Mouse (Mus musculus): ENCODE data around the gene Ppm1l.
"Not testable (repeated sequence)": the region's sequence is repeated elsewhere in the genome, so short reads cannot be mapped to it uniquely, and the experiment has no call there.

Ppm1l gene

DNA sequence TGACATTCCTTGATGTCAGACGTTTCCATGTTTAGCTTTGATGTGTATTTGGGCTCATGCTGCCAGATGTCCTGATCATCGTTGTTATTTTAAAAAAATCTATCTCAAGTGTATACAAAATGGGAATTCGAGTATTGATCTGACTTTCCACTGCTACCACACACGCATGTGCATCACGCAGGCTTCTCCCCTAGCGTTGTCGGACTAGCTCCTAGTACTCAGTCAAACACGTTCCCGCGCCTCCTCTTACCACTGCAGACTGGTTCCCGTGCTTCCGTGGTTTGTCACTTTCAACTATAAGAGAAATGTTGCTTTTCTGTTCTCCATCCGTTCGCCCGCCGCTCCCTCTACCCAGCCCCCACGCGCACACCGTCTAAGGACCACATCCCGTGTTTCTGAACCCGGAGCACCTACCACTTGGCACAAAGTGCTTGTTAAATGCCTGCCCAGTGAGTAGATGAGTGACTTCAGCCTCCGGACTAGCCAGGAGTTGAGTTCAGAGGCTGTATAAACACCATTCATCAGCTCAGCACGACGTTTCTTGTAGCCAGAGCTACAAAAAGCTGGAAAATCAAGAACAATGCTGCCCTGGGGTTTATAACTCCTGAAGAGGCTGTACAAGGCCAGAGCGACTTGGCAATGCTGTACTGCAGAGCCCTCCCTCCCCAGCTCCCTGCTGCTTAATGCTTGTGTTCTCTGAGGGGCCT is 219.4 kb downstream of the Ppm1l start:
- DNase-seq (ENCODE audit: low spot score in 2 of 2): no peak

DNA sequence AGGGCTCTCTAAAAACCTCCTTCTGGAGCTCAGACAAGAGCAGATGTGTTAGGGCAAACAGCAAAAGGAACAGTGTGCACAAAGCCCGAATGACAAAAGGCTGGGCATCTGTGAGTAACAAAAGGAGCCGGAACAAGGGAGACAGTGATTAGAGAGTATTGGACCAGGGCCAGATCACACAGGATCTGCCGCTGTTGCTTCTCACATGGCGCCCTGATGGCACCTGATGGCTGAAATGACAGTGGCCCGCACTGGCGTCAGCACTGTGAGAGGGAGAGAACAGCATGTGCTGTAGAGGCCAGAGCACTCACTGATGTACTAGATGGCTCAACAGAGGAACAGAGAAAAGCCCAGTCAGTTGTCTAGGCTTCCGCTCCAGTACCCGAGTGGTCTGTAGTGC is 226.3 kb downstream of the Ppm1l start:
- no peak for DNase-seq (ENCODE audit: low spot score in 2 of 2)

DNA sequence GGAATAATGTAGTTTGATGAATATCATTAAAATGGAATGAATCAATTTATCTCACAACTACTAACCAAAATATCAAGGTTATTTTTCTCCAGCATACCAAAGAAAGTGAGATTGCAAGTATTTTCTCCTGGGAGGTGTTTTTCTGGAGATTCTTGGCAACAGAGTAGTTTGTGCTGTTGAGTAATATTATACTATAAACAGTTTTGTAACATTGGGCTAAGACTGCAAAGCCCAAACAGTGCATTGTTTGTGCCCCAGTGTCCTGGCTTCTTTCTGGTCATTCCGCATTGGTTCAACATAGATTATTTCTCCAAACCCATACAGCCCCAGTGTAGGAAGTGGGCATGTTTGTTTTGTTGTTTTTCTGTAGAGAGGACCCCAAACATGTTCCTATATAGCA is 227.1 kb downstream of the Ppm1l start:
- no peak for DNase-seq (ENCODE audit: low spot score in 2 of 2)

DNA sequence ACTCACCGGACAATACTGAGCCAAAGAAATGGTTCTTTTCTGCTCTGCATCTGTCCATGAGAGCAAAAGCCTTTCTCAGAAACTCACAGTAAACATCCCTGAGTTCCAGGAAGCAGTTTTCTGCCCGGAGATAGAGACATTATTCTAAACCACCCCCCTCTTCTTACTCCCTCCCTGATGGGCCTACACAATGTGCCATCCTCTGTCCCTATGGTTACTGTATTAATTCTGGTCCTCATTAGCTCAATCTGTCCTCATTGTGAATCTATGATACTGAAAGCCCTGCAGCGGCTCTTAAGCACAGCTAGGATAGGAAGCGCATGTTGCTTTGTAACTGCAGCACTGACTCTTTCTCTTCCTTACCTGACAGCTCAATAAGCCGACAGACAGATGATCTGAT is 228.4 kb downstream of the Ppm1l start:
- no peak for DNase-seq (ENCODE audit: low spot score in 2 of 2)

DNA sequence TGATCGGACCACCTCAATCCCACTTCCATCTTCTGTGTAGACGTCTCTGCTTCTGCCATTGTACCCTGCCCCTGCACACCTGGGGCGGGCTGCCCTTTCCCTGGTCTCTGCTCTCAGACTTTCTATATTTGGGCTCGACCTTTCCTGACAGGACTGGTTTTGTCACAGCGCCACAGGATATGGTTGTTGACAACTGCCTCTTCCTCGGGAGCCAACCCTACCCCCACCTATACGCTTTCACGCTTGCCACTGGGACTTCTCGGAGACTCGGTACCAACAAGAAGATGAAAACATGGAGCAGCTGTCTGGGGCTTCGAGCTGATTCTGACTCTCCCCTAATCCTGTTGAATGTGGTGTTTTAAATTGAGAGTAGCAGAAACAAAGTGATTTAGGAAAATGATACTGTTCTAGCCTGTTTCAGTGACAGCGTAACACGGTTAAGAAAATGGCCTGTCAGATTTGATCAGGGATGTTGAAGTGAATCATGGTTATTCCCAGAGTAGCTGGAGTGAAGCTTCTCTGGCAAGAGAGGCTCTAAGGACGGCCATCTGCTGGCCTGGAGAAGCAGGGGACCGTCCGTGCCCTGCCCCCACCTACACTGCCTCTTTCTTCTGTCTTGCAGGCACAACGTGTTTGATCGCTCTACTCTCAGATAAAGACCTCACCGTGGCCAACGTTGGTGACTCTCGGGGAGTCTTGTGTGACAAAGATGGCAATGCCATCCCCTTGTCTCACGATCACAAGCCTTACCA is 232.2 kb downstream of the Ppm1l start:
- no peak for DNase-seq (ENCODE audit: low spot score in 2 of 2)

DNA sequence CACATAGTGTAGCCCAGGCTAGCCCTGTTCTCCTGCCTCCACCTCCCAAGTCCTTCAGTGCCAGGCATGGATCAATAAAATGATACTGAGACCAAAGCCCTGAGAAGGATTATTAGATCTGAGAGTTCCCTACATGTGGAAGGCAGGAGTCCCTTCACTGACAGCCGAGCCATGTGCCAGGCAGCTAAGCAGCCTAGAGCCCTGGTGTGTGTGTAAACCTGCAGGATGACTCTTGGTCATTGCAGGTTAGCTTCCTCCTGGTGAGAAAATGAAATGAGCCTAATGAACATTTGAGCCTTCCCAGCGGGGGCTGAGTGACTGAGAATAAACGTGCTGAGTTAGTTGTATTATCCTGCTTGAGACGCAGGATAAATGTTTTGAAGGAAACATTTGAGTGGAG is 232.9 kb downstream of the Ppm1l start:
- no peak for DNase-seq (ENCODE audit: low spot score in 2 of 2)

DNA sequence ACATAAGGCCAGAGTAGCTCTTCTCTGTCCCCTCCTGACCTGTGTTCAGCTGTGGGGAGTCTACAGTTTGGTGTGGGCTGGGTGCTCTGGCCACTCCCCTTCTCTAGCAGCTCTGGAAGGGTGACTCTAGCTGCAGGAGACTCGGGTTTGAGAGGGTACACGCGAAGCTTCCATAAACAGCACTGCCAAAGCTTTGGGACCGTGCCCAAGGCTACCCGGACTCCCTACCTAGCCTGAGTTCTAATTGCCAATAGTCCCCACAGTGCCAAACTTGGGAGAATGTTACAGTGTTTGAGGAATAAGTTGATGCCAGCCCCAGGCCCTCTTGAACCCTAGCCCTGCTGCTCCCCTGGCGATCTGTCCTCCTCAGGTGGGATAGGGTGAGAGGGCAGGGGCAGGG is 238.8 kb downstream of the Ppm1l start:
- DNase-seq (ENCODE audit: low spot score in 2 of 2): no peak

DNA sequence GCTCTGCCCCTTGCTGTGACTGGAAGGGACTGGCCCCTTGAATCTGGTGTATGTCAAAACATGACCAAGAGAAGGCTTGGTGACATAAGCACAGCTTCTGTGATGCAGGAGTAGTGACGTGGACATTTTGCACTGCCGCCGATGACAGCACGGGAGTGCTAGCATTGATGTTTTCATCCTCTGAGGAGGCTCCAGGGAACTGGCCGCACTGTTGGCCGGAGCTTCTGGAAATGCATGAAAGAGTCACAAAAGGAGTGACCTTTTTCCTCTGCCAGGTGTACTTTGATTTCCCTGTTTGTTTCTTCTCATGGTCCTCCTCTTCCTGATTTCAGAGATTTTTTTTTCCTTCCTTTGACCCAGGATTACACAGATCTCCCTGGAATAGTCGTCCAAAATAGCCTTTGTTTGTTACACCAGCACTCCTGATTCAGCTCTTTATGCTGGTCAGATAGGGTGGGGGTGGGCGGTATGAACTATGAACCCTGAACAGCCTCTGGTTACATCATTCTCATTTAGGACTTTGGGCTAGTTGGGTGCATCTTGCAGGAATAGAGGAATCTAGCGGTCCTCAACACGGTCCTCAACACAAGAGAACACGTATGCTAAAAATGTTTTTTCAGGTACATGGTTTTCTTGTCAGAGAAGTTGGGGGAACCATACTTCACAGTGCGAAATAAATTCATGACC is 239.6 kb downstream of the Ppm1l start:
- no peak for DNase-seq (ENCODE audit: low spot score in 2 of 2)

DNA sequence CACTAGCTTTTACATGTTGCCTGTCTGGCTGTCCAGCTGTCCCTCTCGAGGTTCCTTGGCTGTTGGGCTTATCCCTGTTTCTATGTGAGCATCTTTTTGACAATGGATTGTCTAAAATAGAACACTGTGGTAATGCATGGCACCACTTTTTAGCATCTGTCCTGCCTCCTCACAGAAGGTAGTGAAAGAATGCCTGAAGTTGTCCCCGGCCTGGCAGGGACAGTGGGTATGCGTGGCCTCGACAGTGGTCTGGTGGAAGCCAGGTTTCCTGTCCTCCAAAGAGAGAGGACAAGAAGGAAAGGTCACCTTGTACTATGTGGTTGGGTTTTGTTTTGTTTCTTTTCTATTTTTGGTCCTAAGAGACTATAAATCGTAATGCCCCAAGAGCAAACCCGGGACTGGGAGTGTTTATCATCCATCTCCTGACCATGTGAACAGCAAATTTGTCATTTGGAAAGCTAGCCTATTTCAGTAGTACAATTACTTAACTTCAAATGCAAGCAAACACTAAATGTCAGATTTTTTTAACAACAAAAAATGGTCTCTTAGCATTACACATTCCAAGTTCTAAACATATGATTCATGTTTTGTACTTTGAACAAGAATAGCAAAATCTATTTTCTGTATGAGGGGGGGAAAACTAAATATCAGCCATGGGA is 242.8 kb downstream of the Ppm1l start:
- DNase-seq (ENCODE audit: low spot score in 2 of 2): no peak

DNA sequence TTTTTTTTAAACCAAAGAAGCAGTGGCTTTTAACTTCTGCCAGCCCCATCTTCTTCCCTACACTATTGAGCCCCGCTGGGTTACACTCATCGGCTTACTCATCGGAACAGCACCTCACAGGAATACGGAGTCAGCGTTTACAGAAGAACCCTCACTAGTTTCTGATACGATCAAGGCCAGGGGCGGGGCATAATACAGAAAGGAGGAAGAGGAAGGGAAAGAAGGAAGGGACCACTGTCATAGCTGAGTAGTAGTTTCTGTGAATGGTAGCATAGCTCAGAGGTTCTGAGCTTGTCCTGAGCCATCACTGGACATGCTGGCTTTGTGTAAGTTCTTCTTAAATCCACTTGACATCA is 243.3 kb downstream of the Ppm1l start:
- no peak for DNase-seq (ENCODE audit: low spot score in 2 of 2)

DNA sequence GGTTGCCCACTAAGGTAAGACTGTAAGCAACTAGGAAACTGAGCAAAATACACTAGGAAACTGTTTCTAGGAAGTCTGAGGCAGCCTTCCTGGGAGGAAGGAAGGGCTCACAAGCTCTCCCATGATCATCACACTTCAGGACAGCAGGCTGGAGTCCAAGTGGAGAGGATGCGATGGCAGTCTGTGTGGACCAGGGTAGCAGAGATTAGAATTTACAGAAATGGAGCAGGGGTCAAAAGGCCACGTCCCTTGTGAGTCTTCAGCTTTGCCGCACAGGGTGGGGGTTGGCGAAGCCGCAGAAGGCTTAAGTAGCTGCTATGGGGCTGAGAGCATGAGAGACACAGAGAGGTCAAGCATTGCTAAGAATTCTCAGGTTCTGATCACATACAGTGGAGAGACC is 245.0 kb downstream of the Ppm1l start:
- DNase-seq (ENCODE audit: low spot score in 2 of 2): no peak

DNA sequence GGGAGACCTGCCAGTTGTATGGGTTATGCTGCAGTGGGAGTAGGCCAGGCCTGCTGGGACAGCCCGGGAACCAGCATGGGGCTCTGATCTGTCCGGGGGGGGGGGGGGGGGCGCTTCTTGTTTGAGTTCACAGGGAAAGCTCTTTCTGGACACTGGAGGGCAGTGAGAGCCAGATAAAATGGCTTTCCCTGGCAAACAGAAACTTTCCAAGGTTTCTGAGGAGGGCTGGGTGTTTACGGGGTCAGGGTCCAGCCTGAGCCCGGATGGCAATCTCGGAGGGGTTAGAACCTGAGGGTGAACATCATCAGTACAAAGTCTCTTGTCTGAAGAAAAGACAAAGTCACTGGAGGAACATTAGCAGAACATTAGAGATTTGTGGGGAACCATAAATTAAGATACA is 246.7 kb downstream of the Ppm1l start:
- no peak for DNase-seq (ENCODE audit: low spot score in 2 of 2)

DNA sequence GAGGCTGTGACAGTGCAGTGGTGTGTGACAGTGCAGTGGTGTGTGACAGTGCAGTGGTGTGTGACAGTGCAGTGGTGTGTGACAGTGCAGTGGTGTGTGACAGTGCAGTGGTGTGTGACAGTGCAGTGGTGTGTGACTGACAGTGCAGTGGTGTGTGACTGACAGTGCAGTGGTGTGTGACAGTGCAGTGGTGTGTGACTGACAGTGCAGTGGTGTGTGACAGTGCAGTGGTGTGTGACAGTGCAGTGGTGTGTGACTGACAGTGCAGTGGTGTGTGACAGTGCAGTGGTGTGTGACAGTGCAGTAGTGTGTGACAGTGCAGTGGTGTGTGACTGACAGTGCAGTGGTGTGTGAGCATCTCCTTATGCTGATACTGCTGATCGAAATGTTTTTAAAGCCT is 248.9 kb downstream of the Ppm1l start:
- not testable (repeated sequence) for DNase-seq (ENCODE audit: low spot score in 2 of 2)

DNA sequence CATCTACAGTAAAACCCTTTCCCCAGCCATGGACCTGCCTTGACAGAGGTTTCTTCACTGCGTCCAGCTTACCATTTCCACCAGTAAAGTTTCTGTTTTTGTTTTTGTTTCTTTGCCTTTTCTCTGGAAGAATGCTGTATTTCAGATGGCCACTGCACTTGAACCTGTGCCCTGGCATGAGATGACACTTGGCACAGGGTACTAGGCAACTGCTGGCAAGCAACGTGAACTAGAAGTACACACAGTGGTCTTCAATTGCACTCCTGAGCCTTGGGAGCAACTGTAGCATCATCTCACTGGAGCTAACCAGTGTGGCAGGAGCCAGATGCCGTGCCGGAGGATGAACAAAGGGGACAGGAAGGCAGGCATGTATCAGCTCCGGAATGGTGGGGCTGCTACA is 255.9 kb downstream of the Ppm1l start:
- DNase-seq (ENCODE audit: low spot score in 2 of 2): no peak

DNA sequence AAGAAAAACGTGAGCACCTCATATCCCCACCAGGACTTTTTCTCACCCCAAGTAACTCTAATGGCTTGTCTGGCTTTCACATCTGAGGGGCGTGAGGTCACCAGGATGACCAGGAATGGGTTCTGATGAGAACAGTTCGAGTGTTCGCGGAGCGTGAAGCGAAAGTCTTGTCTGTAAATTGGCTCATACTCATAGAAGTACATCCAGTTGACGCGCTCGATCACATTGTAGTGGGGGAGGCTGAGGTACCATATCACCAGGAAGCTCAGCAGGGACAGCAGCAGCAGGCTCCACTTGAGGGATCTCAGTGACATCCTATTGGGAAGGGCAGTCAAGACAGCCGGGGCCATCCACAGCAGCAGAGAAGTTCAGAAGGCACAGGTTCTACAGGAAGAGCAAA is 258.9 kb downstream of the Ppm1l start:
- no peak for DNase-seq (ENCODE audit: low spot score in 2 of 2)

DNA sequence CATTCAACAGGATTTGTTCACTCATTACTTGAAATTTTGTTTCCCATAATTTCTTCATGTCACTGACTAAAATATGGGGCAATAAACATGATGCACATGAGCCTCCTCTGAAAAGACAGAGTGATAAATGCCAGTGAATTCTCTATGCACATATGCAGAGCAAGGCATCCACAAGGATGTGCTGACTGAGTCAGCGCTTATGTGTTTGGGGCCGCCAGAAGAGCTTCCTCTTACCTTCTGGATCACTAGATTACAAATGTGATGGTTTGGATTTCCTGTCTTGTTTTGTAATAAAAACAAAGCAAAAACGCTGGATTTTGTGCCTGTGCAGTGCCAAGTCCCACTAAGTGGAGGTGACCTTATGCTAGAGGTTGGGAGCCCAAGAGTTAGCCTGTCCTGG is 260.1 kb downstream of the Ppm1l start:
- DNase-seq (ENCODE audit: low spot score in 2 of 2): no peak

DNA sequence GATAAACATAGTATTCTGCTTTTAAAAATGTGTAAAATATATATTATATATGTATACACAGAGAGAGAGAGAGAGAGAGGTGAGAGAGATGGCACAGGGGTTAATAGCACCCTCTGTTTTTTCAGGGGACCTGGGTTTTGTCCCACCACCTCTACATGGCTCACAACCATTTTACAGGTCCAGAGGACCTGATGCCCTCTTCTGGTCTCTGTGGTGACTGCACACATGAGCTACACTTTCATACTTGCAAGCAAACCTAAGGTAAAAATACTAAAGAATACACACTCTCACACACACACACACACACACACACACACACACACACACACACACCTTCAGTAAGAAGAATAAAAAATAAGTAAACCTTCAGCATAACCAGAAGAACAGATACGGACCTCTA is 262.1 kb downstream of the Ppm1l start:
- DNase-seq (ENCODE audit: low spot score in 2 of 2): no peak

DNA sequence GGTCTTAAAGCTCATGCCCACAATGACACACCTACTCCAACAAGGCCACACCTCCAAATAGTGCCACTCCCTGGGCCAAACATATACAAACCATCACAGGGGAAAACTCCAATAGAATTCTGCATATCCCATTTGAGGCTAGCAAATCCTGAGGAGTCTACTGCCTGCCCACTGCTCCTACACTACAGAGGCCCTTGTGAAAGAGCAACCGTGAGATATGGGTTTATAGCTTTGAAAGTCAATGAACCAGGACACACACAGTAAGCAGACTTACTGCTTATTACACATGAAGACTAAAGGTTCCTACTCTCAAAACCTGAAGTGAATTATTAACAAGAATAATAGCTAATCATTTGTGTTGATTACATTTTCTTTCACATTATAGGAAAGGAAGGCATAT is 267.1 kb downstream of the Ppm1l start:
- no peak for DNase-seq (ENCODE audit: low spot score in 2 of 2)

DNA sequence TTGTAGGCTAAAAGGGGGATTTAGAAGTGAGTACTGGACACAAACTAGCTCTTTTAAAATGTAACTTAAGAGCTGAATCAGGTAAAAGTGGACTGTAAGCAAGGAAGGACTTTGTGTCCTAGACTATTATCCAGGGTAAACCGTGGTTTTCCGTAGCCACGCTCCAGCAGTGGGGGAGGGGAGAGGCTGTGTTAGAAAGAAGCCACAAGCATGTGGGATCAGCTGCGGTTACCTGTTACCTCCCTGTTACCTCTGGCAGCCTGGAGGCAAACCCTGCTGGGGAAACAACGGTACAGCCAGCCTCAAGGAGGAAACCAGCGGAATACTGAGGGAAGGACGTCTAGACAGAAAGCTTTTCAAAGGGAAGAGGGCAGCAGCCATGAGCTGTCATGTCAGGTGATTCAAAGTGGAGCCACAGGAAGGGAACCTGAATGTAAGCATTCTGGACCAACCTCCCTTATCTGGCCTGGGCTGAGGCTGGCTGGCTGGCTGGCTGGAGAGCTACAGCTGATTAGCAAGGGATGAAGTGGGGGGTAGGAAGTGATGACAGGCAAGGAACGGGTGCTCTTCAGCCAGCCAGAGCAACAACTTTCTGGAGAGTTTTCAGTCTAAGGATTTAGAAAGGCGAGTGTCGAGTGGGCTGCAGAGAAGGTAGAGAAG is 271.6 kb downstream of the Ppm1l start:
- no peak for DNase-seq (ENCODE audit: low spot score in 2 of 2)

DNA sequence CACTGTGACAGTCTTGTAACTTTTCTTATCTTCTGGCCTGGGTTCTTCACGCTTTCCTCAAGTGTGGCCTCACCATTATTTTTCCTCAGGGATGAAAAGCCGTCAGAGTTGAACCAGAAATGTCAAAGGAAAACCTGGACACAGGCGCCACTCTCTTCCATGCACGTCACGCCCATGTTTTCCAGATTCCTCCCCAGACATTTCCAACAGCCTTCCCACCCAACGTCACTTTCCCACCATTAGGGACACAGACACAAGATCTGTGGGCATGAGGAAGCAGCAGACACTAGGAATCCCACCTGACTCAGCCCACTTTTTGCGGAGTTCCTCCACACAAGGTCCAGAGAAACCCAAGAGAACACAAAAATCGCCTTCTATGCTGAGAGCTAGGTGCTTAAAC is 276.8 kb downstream of the Ppm1l start:
- DNase-seq (ENCODE audit: low spot score in 2 of 2): no peak

DNA sequence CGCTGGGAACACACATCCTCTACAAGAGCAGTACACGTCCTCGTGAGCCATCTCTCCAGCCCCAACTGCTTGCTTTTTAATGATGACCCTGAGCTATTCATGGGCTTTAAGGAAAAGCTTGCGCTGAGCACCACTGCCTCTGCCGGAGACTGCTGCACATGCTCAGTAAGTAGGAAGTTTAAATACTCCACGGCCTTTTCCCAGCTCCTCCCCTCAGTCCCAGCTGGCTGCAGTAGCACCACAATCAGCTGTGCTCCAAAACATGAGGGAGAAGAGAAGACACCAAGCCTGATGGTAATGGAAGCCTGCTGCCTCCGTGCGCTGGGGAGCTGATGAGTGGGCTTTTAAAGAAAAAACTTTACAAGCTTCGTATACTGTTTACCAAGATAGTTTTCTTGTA is 277.4 kb downstream of the Ppm1l start:
- no peak for DNase-seq (ENCODE audit: low spot score in 2 of 2)

DNA sequence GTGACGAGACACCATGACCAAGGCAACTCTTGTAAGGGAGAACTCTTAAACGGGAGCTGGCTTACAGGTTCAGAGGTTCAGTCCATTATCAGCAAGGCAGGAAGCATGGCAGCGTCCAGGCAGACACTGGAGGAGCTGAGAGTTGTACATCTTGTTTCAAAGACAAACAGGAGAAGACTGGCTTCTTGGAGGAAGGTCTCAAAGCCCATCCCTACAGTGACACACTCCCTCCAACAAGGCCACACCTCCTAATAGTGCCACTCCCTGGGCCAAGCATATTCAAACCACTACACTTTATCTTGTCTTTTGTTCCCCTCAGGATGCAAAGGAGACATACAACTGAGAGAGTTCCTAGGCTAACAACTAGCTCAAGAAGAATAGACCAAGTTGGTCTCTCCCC is 279.5 kb downstream of the Ppm1l start:
- no peak for DNase-seq (ENCODE audit: low spot score in 2 of 2)

Measured in urinary bladder, postnatal 36 days (tissue).